Mouse (Mus musculus): ENCODE measurements at regions not wholly inside any gene's neighbourhood (a gene's known extent, or its start where the extent isn't known, plus 50 kb on each side); places are given as distances from the start of the nearest gene placed in this dataset.
A peak's percentile ranks its signal among the peaks of the same experiment; 100 is the strongest.

GRCm38 (mm10) chr1:51677802-51678201 is 199.6 kb upstream of the Nabp1 start:
- no peak overlapping the region for H3K27ac ChIP-seq
- intact Hi-C loops (cut with DNase I): no loop called here
- TF ChIP-seq CTCF (IDR thresholded peaks at IDR 0.05): no peak
- DNase-seq: no peak
- H3K4me3 ChIP-seq: no peak overlapping the region

DNA sequence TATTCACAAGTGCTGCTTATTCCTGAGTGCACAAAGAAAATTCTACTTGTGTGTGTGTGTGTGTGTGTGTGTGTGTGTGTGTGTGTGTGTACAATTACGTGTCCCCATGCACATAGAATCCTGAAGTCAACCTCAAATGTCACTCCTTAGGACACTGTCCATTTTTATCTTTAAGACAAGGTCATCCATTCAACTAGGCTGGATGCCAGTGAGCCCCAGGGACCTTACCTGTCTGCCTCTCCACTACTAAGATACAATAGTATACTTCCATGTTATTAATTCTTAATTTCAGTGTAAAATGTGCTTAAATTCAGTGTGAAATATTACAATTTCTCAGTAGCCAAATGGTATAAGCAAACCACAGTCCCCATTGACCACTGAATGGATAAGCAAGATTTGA is 193.5 kb upstream of the Nabp1 start:
- no peak for TF ChIP-seq CTCF (IDR thresholded peaks at IDR 0.05)
- intact Hi-C loops (cut with DNase I): no loop called here
- Histone ChIP-seq H3K27ac (no peak overlapping the region), H3K4me3 (no peak overlapping the region)
- DNase-seq: no peak

DNA sequence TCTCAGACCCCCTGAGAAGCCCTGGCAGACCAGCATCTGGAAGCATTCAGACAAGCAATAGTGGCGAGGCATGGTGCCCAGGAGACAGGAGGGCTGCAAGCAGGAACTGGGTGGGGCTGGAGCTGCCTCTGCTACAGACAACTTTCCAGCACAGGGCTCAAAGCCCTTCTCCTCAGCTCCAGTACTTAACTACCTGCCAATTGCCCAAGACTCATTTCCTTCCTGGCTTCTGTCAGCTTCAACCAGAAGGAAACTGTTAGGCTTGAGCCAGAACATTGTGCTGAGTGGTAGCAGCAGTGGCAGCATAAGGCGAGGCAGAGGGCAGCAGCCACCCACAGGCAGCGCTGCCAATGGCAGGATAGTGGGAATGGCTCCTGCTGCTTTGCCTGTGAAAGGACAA is 193.1 kb upstream of the Nabp1 start:
- peak; percentile 39 for TF ChIP-seq CTCF (IDR thresholded peaks at IDR 0.05)
- DNase-seq: peak; percentile 36
- H3K4me3 ChIP-seq: no peak overlapping the region
- no peak overlapping the region for H3K27ac ChIP-seq
- intact Hi-C loops (cut with DNase I): no loop called here

GRCm38 (mm10) chr1:51670009-51670408 is 191.8 kb upstream of the Nabp1 start:
- H3K27ac ChIP-seq: no peak overlapping the region
- H3K4me3 ChIP-seq: no peak overlapping the region
- TF ChIP-seq CTCF (IDR thresholded peaks at IDR 0.05): no peak
- no peak for DNase-seq
- intact Hi-C loops (cut with DNase I): no loop called here

DNA sequence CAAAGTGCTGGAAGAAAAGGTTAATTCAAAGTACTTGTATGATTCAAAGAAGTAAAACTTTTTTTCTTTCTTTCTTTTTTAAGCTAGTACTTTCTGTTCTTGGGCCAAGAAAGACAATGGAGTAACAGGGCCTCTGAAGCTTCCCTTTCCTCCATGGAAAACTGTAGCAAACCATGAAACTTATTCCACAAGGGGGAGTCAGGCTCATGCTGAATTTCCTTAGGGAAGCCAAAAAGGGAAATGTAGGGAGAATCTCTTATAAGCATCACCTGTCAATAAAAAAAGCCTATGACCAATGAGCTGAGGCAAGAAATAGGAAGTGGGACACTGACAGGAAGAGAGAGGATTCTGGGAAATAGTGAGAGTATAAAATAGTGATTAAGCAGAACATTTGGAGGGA is 190.7 kb upstream of the Nabp1 start:
- Histone ChIP-seq H3K4me3 (no peak overlapping the region), H3K27ac (no peak overlapping the region)
- DNase-seq: no peak
- intact Hi-C loops (cut with DNase I): no loop called here
- TF ChIP-seq CTCF (IDR thresholded peaks at IDR 0.05): peak; percentile 61

- TF ChIP-seq CTCF (IDR thresholded peaks at IDR 0.05): no peak
- Histone ChIP-seq H3K27ac (no peak overlapping the region), H3K4me3 (no peak overlapping the region)
- intact Hi-C loops (cut with DNase I): no loop called here
- no peak for DNase-seq
Observed at GRCm38 (mm10) chr1:51660531-51660930, 182.3 kb upstream of the Nabp1 start.

DNA sequence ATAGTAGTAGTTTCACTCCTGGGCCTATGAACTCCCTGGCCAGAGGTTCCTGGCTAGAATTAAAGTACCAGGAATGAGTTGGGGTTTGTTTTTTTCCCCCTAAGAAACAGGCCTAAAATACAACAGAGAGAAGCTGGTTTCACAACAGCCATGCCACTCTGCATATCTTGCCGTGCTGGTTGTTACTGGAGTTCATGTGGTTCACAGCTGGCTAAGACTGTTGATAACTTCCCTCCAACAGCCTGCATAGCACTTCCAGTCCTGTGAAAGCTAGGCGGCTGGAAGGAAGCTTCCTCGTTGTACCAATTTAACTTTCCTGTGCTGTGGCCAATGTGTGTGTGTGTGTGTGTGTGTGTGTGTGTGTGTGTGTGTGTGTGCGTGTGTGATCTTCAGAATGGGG is 179.0 kb upstream of the Nabp1 start:
- DNase-seq: no peak
- Histone ChIP-seq H3K4me3 (no peak overlapping the region), H3K27ac (no peak overlapping the region)
- intact Hi-C loops (cut with DNase I): no loop called here
- TF ChIP-seq CTCF (IDR thresholded peaks at IDR 0.05): no peak

- intact Hi-C loops (cut with DNase I): no loop called here
- Histone ChIP-seq H3K4me3 (no peak overlapping the region), H3K27ac (no peak overlapping the region)
- TF ChIP-seq CTCF (IDR thresholded peaks at IDR 0.05): no peak
- DNase-seq: no peak
Observed at GRCm38 (mm10) chr1:51650653-51650995, 172.4 kb upstream of the Nabp1 start.

GRCm38 (mm10) chr1:51649963-51650652 is 171.9 kb upstream of the Nabp1 start:
- DNase-seq: no peak
- Histone ChIP-seq H3K4me3 (no peak overlapping the region), H3K27ac (no peak overlapping the region)
- intact Hi-C loops (cut with DNase I): no loop called here
- TF ChIP-seq CTCF (IDR thresholded peaks at IDR 0.05): no peak

DNA sequence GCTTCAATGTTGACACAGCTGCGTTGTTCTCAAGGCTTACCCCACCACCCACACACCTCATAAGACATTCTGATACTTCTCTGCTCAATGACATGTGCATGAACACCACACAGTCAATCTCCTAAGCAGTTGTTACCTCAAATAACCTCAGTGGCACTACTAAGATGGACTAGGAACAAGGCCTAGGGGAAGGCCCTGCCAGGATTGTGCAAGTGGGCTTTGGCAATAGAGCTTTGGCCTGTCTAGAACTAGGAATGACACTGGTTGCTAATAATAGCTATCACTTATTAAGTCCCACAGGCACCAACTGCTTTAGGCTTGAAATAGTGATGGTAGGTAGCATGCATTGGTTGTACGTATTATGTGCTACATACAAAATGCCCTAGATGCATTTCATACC is 169.7 kb upstream of the Nabp1 start:
- Histone ChIP-seq H3K27ac (peak overlapping the region; percentile 78), H3K4me3 (no peak overlapping the region)
- intact Hi-C loops (cut with DNase I): no loop called here
- TF ChIP-seq CTCF (IDR thresholded peaks at IDR 0.05): no peak
- DNase-seq: peak; percentile 88

DNA sequence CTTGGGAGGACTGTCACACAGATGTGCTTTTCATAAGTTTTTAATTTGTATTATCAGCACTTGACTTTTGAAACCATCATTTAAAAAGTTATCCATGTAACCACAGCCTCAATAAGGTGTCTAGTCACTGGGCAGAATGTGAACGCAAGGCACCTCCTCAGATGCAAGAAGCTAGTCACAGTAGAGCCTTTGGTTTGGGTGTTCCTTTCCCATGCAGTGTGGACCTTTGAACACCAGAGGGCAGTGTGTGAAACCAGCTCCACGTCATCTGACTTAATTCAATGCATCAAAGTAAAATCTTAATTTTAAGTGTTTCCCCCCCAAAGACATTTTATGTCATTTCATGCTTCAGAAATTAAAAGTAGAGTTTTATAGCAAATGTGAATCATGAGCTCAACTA is 166.2 kb upstream of the Nabp1 start:
- no peak overlapping the region for H3K27ac ChIP-seq
- no peak overlapping the region for H3K4me3 ChIP-seq
- no peak; the same call in none of the 2 replicates for TF ChIP-seq CTCF (IDR thresholded peaks at IDR 0.05)
- DNase-seq: peak; percentile 73
- intact Hi-C loops (cut with DNase I): loop anchor here (1.0 to 5.0 kb wide), 3 partner anchors 301 to 453 kb away; no protein-coding TSS in a partner anchor

- H3K4me3 ChIP-seq: no peak overlapping the region
- no peak for TF ChIP-seq CTCF (IDR thresholded peaks at IDR 0.05)
- intact Hi-C loops (cut with DNase I): loop anchor here (1.0 to 5.0 kb wide), 3 partner anchors 302 to 454 kb away; no protein-coding TSS in a partner anchor
- no peak for DNase-seq
- H3K27ac ChIP-seq: no peak overlapping the region
Observed at GRCm38 (mm10) chr1:51643640-51644039, 165.4 kb upstream of the Nabp1 start.

GRCm38 (mm10) chr1:51638519-51639302 is 160.5 kb upstream of the Nabp1 start:
- no peak for DNase-seq
- no peak overlapping the region for H3K4me3 ChIP-seq
- intact Hi-C loops (cut with DNase I): no loop called here
- peak; percentile 15; the same call in 1 of the 2 replicates for TF ChIP-seq CTCF (IDR thresholded peaks at IDR 0.05)
- H3K27ac ChIP-seq: no peak overlapping the region
